Mouse (Mus musculus): ENCODE results near the gene Slc24a5. TPM values are rescaled to one million over a fixed set of nuclear protein-coding genes. Genes with fewer than 3 reads are reported as not detected.
A peak's percentile ranks its signal among the peaks of the same experiment; 100 is the strongest.

Gene Slc24a5
- polyA plus RNA-seq (2015; fragmentation: Nextera tagmentation; extraction: Ambion mirVana): 2.2 and 2.5 TPM in 2 replicates

DNA sequence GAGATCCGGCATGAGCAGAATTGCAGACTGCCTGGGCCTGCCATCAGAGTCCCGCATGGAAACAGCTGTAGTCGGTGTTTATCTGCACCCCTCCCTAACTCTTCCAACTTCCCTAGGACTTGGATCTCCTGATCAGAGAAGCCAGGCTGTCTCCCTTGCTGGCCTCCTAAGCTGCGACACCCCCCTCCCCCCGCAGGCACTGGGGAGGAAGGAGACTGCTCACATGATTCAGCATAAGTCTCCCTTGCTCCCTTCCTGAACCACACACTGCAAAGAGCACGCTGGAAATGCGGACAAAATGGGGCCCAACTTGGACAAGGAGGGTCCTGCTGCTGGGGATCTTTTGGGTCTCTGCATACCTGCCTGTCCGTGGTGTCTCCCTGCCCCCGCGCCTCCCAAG is at the start of gene Slc24a5:
Slc24a5 (plus strand) TSS at position 231 of the 400 bp plus-strand sequence.
- H3K4me3 ChIP-seq (replicated peaks): no peak within 1 kb of the TSS
- H3K9ac ChIP-seq: no peak within 1 kb of the TSS
- H3K9me3 ChIP-seq (replicated peaks): no peaks in the 10 kb centered on the region
- no peak within 1 kb of the TSS for H3K27ac ChIP-seq
- no peak within 1 kb of the TSS for H3K4me2 ChIP-seq
- WGBS: 66% methylated on average over 10 of the region's 10 CpGs
- peak; percentile 49; the same call in 1 of the 2 replicates for ATAC-seq (replicated peaks; ENCODE audit: low FRiP score)
- no peaks in the 10 kb centered on the region for H3K27me3 ChIP-seq
- no peaks in the 10 kb centered on the region for H3K36me3 ChIP-seq
- H3K4me1 ChIP-seq: 0 out of 2 replicates have a peak, but pooled peaks cover 5% of the 10 kb centered on the region

DNA sequence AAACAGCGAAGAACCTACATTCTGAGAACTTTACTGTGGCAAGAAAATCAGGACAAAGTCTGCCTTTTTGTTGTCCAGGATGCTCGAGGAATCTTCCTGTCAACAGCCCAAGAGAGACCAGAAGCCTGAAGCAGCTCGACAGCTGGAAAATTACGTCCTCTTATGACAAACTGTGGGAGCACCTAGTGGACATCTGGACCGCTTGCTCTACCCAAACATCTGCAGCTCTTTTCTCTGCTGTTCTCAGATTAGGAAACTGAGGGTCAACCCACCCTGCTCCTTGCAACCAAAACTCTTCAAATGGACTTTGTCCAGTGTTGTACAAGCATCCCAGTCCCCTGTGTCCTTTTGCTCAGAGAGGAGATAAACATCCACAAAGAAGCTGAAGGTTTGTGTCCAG is 43.5 kb upstream of the Slc24a5 start:
- peaks cover 8% of the 10 kb centered on the region; the same call in 1 of the 2 replicates for H3K4me1 ChIP-seq
- H3K9ac ChIP-seq: no peak overlapping the region
- H3K27me3 ChIP-seq: no peaks in the 10 kb centered on the region
- no peaks in the 10 kb centered on the region for H3K36me3 ChIP-seq
- no peak overlapping the region for H3K4me2 ChIP-seq
- H3K4me3 ChIP-seq (replicated peaks): no peak overlapping the region
- H3K9me3 ChIP-seq (replicated peaks): no peaks in the 10 kb centered on the region
- H3K27ac ChIP-seq: no peak overlapping the region
- no peak for ATAC-seq (replicated peaks; ENCODE audit: low FRiP score)
- WGBS: 30% methylated on average over 5 of the region's 5 CpGs

DNA sequence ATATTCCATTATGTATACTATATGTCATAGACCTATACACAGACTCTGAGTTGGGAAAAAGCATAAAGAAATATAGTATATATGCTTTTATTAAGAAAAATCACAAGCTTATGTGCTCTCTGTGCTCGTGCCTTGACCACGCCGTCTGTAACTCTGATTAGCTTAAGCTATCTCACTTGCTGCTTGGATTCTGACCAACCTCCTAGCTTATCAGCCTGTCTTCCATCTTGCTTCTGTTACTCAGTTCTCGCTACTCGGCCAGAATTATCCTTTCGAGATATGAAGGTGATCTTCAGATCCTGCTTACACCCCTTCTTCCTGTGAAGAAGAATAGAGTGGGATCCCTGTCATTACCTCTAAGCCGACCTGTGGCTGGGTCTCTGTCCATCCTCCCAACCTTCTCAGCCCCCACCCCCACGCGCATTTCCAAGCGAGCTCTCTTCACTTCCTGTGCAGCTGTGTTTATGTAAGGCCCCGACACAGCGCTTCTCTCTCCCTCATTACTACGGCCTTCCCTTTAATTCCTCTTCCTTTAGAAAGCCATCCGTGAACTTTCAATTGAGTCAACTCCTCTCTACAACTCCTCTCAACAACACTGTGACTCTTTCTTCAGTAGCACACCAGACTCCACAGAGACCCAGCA is 41.4 kb upstream of the Slc24a5 start:
- 33% methylated on average over 14 of the region's 14 CpGs for WGBS
- Histone ChIP-seq H3K27me3 (no peaks in the 10 kb centered on the region), H3K9me3 (replicated peaks) (no peaks in the 10 kb centered on the region), H3K9ac (no peak overlapping the region), H3K36me3 (no peaks in the 10 kb centered on the region), H3K4me2 (peak overlapping the region; percentile 33), H3K4me1 (peaks cover 12% of the 10 kb centered on the region; the same call in 1 of the 2 replicates), H3K27ac (no peak overlapping the region), H3K4me3 (replicated peaks) (no peak overlapping the region)
- ATAC-seq (replicated peaks; ENCODE audit: low FRiP score): peak; percentile 69

DNA sequence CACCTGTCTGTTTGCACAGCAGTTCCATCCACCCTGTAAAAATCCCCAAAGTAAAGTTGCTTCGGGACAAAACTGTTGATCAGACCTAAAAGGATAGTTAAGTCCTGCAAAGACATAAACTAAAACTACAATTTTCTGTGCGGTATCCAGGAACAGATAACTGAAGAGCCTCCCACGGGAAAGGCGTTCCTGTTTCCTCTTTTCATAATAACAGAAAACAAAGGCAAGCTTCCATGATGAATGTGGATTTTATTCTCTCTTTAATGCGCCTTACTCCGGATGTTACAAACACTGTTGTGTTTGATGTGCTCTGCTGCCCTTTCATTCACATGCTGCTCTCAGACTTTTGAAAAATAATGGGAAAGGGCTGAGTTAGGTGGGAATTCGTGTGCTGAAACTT is 37.3 kb upstream of the Slc24a5 start:
- Histone ChIP-seq H3K4me1 (peaks cover 28% of the 10 kb centered on the region), H3K27ac (no peak overlapping the region), H3K36me3 (no peaks in the 10 kb centered on the region), H3K4me2 (no peak overlapping the region), H3K27me3 (no peaks in the 10 kb centered on the region), H3K4me3 (replicated peaks) (no peak overlapping the region), H3K9ac (no peak overlapping the region), H3K9me3 (replicated peaks) (no peaks in the 10 kb centered on the region)
- WGBS: 71% methylated on average over 7 of the region's 7 CpGs
- ATAC-seq (replicated peaks; ENCODE audit: low FRiP score): no peak

DNA sequence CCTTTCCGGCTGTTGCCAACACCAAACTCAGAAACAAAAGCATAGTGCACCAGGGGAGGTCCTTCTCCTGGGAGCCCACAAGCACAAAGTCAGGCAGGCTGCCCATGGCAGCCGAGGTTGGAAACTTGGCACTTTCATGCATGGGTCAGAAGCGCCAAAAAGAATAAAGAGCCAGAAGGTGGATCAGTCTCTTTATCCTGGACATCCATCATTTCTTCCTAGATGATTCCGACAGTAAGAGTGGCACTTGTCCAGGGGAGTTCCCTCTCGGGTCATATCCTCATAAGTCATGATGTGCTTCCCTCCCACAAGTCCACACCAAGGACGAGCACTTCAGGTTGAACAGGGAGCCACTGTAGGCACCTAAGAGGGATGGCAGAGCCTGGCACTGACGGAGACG is 36.8 kb upstream of the Slc24a5 start:
- H3K27ac ChIP-seq: no peak overlapping the region
- no peaks in the 10 kb centered on the region for H3K9me3 ChIP-seq (replicated peaks)
- H3K9ac ChIP-seq: no peak overlapping the region
- H3K4me2 ChIP-seq: no peak overlapping the region
- peaks cover 28% of the 10 kb centered on the region for H3K4me1 ChIP-seq
- no peak for ATAC-seq (replicated peaks; ENCODE audit: low FRiP score)
- no peaks in the 10 kb centered on the region for H3K27me3 ChIP-seq
- H3K4me3 ChIP-seq (replicated peaks): no peak overlapping the region
- no peaks in the 10 kb centered on the region for H3K36me3 ChIP-seq
- WGBS: 66% methylated on average over 8 of the region's 8 CpGs

DNA sequence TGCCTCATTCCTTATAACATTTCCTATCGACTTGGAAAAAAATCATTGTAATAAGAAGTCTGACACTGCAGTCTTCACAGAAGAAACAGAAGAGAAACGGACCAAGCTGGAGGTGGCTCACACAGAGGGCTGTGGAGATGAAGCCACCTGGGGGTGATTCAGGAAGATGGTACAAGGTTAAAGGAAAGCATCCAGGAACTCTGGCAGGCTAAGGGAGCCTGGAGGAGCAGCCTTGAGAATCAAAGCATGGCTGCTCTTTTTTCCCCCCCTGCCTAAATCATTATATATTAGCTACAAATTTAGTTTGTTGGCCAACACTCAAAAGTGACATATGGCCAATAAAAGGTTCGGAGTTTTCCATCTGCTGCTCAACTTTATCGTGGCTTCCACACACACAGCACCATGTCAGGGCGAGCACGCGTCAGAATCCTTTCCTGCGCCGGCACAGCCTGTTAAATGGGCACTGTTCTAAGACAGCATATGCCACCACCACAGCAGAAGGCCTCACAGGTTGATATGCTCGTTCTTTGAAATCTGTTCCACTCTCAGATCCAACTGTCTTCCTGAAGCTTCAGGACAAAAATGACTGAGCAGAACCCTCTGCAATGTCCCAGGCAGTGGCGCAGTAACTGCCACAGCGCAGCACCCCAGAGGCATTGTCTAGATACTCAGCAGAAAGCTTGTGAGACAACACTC is 36.2 kb upstream of the Slc24a5 start:
- H3K27ac ChIP-seq: no peak overlapping the region

DNA sequence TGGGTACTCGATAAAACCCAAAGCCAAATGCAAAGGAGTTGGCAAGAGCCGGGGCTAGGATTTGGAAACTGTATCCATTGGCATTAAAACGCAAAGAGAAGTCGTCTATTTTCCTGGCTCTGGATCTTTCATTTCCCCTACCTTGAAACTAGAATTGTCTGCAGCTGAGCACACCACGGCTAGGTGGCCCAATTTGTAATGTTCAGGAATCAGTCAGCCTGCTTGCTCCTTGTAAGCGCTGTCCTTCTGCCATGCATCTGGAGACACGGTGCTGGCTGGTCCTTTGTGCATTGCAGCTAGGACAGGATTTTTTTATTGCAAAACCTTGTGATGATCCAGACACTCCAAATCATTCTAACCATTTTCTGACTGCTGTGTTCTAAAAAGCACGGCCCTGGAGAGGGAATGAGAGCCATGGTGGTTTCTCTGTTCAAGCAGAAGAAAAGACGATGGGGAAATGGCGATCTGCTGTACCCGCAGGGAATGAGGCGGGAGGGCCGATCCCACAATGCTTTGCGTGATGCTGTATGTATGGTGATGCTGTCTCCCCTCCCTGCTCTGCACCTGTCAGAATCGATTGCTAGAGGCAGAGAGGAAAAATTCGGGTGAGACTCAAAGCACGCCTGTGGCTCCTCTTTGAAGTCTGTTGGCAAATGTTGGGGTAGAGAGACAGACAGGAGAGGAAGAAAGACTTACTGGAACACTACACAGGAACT is 35.5 kb upstream of the Slc24a5 start:
- H3K4me2 ChIP-seq: no peak overlapping the region
- peaks cover 22% of the 10 kb centered on the region for H3K4me1 ChIP-seq
- 0 out of 2 replicates have a peak overlapping the region, but pooled peaks have one; percentile 71 for H3K27ac ChIP-seq
- no peak overlapping the region for H3K9ac ChIP-seq
- no peak for ATAC-seq (replicated peaks; ENCODE audit: low FRiP score)
- H3K27me3 ChIP-seq: no peaks in the 10 kb centered on the region
- H3K9me3 ChIP-seq (replicated peaks): no peaks in the 10 kb centered on the region
- no peak overlapping the region for H3K4me3 ChIP-seq (replicated peaks)
- 77% methylated on average over 17 of the region's 17 CpGs for WGBS
- no peaks in the 10 kb centered on the region for H3K36me3 ChIP-seq

More for the DNA sequence above, 36.2 kb upstream of the Slc24a5 start:
- no peak for ATAC-seq (replicated peaks; ENCODE audit: low FRiP score)
- Histone ChIP-seq H3K36me3 (no peaks in the 10 kb centered on the region), H3K9me3 (replicated peaks) (no peaks in the 10 kb centered on the region), H3K9ac (no peak overlapping the region), H3K4me3 (replicated peaks) (no peak overlapping the region), H3K4me1 (peaks cover 24% of the 10 kb centered on the region), H3K4me2 (no peak overlapping the region), H3K27me3 (no peaks in the 10 kb centered on the region)
- WGBS: 80% methylated on average over 12 of the region's 12 CpGs

DNA sequence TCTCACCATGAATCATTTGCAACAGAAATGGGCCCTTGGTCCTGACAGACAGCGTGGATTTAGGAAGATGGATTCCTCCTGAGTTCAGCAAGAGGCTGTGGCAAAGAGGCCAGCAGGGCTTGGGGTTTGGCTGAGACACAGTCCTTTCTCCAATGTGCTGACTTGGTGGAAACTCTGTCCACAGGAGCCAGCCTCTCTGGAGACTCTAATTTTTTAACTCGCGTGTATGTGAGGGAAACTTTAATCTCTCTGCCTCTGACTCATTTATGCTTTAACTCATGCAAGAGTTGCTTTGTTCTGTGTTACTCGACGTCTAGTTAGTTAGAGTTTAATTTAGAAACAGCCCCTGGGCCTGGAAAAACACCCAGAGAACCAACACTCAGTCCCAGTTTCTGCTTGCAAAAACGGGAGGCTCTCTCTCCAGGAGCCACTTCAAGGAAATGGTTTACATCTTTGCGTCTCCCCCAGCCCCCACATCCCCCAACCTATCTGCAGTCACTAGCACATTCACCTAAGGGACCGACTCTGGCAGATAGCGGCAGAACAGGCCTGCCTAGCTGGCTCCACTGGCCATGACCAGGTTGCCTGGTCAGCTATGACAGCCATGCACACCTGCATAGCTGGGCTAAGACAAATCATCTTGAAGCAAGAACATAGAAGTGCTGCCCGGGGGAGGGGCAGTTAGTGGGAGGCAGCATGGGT is 34.7 kb upstream of the Slc24a5 start:
- ATAC-seq (replicated peaks; ENCODE audit: low FRiP score): peak; percentile 86
- Histone ChIP-seq H3K36me3 (no peaks in the 10 kb centered on the region), H3K9ac (no peak overlapping the region), H3K27me3 (no peaks in the 10 kb centered on the region), H3K4me3 (replicated peaks) (no peak overlapping the region), H3K9me3 (replicated peaks) (no peaks in the 10 kb centered on the region), H3K27ac (peak overlapping the region; percentile 71), H3K4me2 (no peak overlapping the region), H3K4me1 (peaks cover 20% of the 10 kb centered on the region)
- 40% methylated on average over 10 of the region's 10 CpGs for WGBS

DNA sequence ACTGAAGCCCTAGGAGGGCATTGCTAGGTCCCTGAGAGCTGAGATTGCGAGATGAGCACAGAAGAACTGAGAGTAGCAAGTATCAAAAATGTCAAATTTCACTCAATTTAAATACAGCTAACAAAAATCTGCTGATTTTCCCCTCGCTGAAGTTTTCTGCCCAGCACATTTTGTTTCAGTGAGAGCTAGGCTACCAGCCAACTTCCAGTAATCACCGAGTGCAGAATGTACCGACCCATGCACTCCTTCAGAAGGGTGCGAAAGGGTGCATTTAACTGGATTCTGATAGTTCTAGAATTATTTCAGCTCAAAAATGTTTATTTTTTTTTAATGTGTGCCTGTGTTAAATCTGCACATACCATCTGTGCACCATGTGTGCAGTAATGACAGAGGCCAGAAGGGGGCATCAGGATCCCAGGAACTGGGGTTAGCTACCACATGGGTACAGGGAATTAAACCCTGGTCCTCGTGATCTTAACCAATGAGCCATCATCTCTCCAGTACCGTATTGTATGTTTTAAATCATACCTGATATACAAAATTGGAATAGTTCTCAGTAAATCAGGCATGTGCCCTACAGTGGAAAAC is 12.5 kb upstream of the Slc24a5 start:
- Histone ChIP-seq H3K36me3 (no peaks in the 10 kb centered on the region), H3K9ac (no peak overlapping the region), H3K4me3 (replicated peaks) (no peak overlapping the region), H3K9me3 (replicated peaks) (no peaks in the 10 kb centered on the region), H3K4me2 (no peak overlapping the region), H3K27ac (no peak overlapping the region), H3K4me1 (no peaks in the 10 kb centered on the region), H3K27me3 (no peaks in the 10 kb centered on the region)
- 83% methylated on average over 7 of the region's 7 CpGs for WGBS
- ATAC-seq (replicated peaks; ENCODE audit: low FRiP score): no peak

DNA sequence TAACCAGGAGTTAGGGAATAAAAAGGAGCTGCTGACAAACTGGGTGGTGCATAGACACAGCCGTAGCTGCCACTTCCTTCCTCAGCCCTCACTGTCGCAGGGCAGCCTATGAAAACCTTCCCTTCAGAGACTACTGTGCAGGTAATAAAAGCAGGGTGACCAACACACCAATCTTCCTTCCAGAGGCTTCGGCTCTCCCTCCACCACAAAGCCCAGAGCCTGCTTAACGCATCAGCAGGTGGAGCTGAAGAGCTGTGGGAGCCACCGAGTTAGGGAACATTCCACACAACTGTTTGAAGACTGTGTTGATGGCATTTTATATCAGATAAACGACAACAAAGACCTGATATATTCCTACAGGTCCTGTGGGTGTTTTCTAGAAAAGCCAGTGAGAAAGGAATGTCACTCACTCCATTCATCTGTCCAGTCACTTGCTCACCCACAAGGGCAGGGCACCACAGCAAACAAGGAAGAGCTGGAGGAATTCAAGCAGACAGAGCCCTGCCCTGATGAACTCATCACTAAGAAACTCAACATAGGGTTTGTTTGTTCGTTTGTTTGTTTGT is 10.6 kb upstream of the Slc24a5 start:
- Histone ChIP-seq H3K4me3 (replicated peaks) (no peak overlapping the region), H3K36me3 (no peaks in the 10 kb centered on the region), H3K9me3 (replicated peaks) (no peaks in the 10 kb centered on the region), H3K4me2 (no peak overlapping the region), H3K4me1 (no peaks in the 10 kb centered on the region), H3K27me3 (no peaks in the 10 kb centered on the region), H3K27ac (no peak overlapping the region), H3K9ac (no peak overlapping the region)
- 34% methylated on average over 7 of the region's 7 CpGs for WGBS
- no peak for ATAC-seq (replicated peaks; ENCODE audit: low FRiP score)

DNA sequence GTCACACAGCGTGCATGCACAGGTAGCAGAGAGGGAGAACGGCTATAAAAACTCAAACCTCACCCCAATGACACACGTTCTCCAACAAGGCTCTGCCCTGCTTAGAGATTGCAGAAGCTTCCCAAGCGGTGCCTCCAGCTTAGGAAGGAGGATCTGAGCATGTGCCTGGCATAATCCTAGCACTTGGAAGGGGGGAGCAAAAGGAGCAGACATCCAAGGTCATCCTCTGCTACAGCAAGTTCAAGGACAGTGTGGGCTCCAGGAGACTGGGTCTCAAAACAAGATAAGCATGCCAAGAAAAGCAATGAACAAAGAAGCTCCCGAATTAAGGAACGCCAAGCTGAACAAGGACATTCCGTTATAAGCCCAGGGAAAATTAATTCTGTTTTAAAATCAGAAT is 6.5 kb upstream of the Slc24a5 start:
- no peak for ATAC-seq (replicated peaks; ENCODE audit: low FRiP score)
- WGBS: 86% methylated on average over 7 of the region's 7 CpGs
- no peak overlapping the region for H3K4me2 ChIP-seq

More for the DNA sequence above, 6.5 kb upstream of the Slc24a5 start:
- H3K9ac ChIP-seq: no peak overlapping the region
- no peaks in the 10 kb centered on the region for H3K9me3 ChIP-seq (replicated peaks)
- no peaks in the 10 kb centered on the region for H3K4me1 ChIP-seq
- H3K4me3 ChIP-seq (replicated peaks): no peak overlapping the region
- H3K36me3 ChIP-seq: no peaks in the 10 kb centered on the region
- no peaks in the 10 kb centered on the region for H3K27me3 ChIP-seq
- no peak overlapping the region for H3K27ac ChIP-seq

Measured in kidney, embryonic 15.5 days (tissue).